Mouse (Mus musculus) liver, embryonic 14.5 days (tissue): Measurements from ENCODE around the gene Ubl3.

Experiments used
- CTCF ChIP-seq: IDR thresholded peaks from 2 replicates; pipeline ENCODE4 v1.5.1; 2016; ENCODE audit warnings: antibody characterized with exemption, low read depth, control low read depth
- EP300 ChIP-seq: IDR thresholded peaks from 2 replicates; pipeline ENCODE4 v1.6.1; 2016; ENCODE audit warnings: antibody characterized with exemption, low read depth

DNA sequence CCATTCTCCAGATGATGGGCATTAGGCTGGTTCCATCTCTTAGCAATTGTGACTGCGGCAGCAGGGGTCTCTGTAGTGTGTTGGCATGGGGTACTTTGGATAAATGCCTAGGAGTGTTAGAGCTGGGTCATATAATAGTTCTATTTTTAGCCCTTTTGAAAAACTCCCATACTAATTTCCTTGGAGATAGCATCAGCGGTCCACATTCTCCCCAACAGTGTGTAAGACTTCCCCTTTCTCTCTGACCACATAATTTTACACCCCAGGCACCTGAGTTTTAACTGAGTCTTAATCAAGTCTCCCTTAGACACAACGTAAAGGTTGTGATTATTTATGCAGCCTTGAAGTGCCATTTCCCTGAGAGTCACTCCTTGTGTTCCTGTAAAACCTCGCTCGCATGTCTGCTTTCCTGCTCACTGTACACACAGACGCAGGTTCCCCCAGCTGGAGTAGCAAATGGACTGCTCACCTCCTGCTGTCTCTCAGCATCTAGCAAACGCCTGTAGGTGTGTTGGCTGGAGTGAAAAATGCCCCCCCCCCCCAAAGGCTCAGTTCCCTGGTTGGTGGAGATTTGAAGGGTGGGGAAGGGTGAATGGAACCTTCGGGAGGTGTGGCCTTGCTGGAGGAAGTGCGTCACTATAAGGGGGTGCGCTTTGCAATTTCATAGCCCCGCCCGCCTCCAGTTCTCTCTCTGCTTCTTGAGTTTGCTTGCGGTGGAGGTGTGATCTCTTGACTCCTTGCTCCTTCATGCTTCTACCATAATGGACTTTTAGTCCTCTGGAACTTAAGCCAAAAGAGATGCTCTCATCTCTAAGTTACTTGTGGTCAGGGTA, 63.5 kb downstream of the Ubl3 start:
- TF ChIP-seq EP300 (no peak), CTCF (no peak)
